Mouse (Mus musculus): ENCODE data around the gene Ovgp1. TPM values are rescaled to one million over a fixed set of nuclear protein-coding genes. Genes with fewer than 3 reads are reported as not detected.

Ovgp1 gene
- 0.55 and 3.2 TPM in 2 replicates for total RNA-seq (2017)

- no peak for ATAC-seq (replicated peaks in 1 of 2; ENCODE audit: insufficient read depth in 1 of 2, low FRiP score in 2 of 2, low TSS enrichment in 1 of 2, low read depth in 1 of 2, poor library complexity in 2 of 2, severe bottlenecking in 2 of 2)
Observed at GRCm38 (mm10) chr3:105973411-105973810, at the start of gene Ovgp1. Gene Ovgp1, plus strand, starts transcription at chr3:105973711.

GRCm38 (mm10) chr3:105924616-105925015 is 48.9 kb upstream of the Ovgp1 start:
- no peak for ATAC-seq (replicated peaks in 1 of 2; ENCODE audit: insufficient read depth in 1 of 2, low FRiP score in 2 of 2, low TSS enrichment in 1 of 2, low read depth in 1 of 2, poor library complexity in 2 of 2, severe bottlenecking in 2 of 2)

- ATAC-seq (replicated peaks in 1 of 2; ENCODE audit: insufficient read depth in 1 of 2, low FRiP score in 2 of 2, low TSS enrichment in 1 of 2, low read depth in 1 of 2, poor library complexity in 2 of 2, severe bottlenecking in 2 of 2) = no peak
Observed at GRCm38 (mm10) chr3:105927561-105928194, 45.8 kb upstream of the Ovgp1 start.

- no peak for ATAC-seq (replicated peaks in 1 of 2; ENCODE audit: insufficient read depth in 1 of 2, low FRiP score in 2 of 2, low TSS enrichment in 1 of 2, low read depth in 1 of 2, poor library complexity in 2 of 2, severe bottlenecking in 2 of 2)
Observed at GRCm38 (mm10) chr3:105928195-105928569, 45.3 kb upstream of the Ovgp1 start.

GRCm38 (mm10) chr3:105928781-105929180 is 44.7 kb upstream of the Ovgp1 start:
- no peak for ATAC-seq (replicated peaks in 1 of 2; ENCODE audit: insufficient read depth in 1 of 2, low FRiP score in 2 of 2, low TSS enrichment in 1 of 2, low read depth in 1 of 2, poor library complexity in 2 of 2, severe bottlenecking in 2 of 2)

- no peak for ATAC-seq (replicated peaks in 1 of 2; ENCODE audit: insufficient read depth in 1 of 2, low FRiP score in 2 of 2, low TSS enrichment in 1 of 2, low read depth in 1 of 2, poor library complexity in 2 of 2, severe bottlenecking in 2 of 2)
Observed at GRCm38 (mm10) chr3:105929821-105930220, 43.7 kb upstream of the Ovgp1 start.

GRCm38 (mm10) chr3:105931095-105931494 is 42.4 kb upstream of the Ovgp1 start:
- ATAC-seq (replicated peaks in 1 of 2; ENCODE audit: insufficient read depth in 1 of 2, low FRiP score in 2 of 2, low TSS enrichment in 1 of 2, low read depth in 1 of 2, poor library complexity in 2 of 2, severe bottlenecking in 2 of 2) = no peak

GRCm38 (mm10) chr3:105932240-105933071 is 41.1 kb upstream of the Ovgp1 start, which contains the start of gene I830077J02Rik:
Gene I830077J02Rik, minus strand, starts transcription at chr3:105932664.
- peak; percentile 85 to 89 for ATAC-seq (replicated peaks in 1 of 2; ENCODE audit: insufficient read depth in 1 of 2, low FRiP score in 2 of 2, low TSS enrichment in 1 of 2, low read depth in 1 of 2, poor library complexity in 2 of 2, severe bottlenecking in 2 of 2)

GRCm38 (mm10) chr3:105933926-105934325 is 39.6 kb upstream of the Ovgp1 start:
- no peak for ATAC-seq (replicated peaks in 1 of 2; ENCODE audit: insufficient read depth in 1 of 2, low FRiP score in 2 of 2, low TSS enrichment in 1 of 2, low read depth in 1 of 2, poor library complexity in 2 of 2, severe bottlenecking in 2 of 2)

GRCm38 (mm10) chr3:105935033-105935432 is 38.5 kb upstream of the Ovgp1 start:
- ATAC-seq (replicated peaks in 1 of 2; ENCODE audit: insufficient read depth in 1 of 2, low FRiP score in 2 of 2, low TSS enrichment in 1 of 2, low read depth in 1 of 2, poor library complexity in 2 of 2, severe bottlenecking in 2 of 2) = no peak

- ATAC-seq (replicated peaks in 1 of 2; ENCODE audit: insufficient read depth in 1 of 2, low FRiP score in 2 of 2, low TSS enrichment in 1 of 2, low read depth in 1 of 2, poor library complexity in 2 of 2, severe bottlenecking in 2 of 2) = no peak
Observed at GRCm38 (mm10) chr3:105936111-105936510, 37.4 kb upstream of the Ovgp1 start.

- no peak for ATAC-seq (replicated peaks in 1 of 2; ENCODE audit: insufficient read depth in 1 of 2, low FRiP score in 2 of 2, low TSS enrichment in 1 of 2, low read depth in 1 of 2, poor library complexity in 2 of 2, severe bottlenecking in 2 of 2)
Observed at GRCm38 (mm10) chr3:105951348-105951747, 22.2 kb upstream of the Ovgp1 start.

- ATAC-seq (replicated peaks in 1 of 2; ENCODE audit: insufficient read depth in 1 of 2, low FRiP score in 2 of 2, low TSS enrichment in 1 of 2, low read depth in 1 of 2, poor library complexity in 2 of 2, severe bottlenecking in 2 of 2) = no peak
Observed at GRCm38 (mm10) chr3:105957235-105957634, 16.3 kb upstream of the Ovgp1 start.

- no peak for ATAC-seq (replicated peaks in 1 of 2; ENCODE audit: insufficient read depth in 1 of 2, low FRiP score in 2 of 2, low TSS enrichment in 1 of 2, low read depth in 1 of 2, poor library complexity in 2 of 2, severe bottlenecking in 2 of 2)
Observed at GRCm38 (mm10) chr3:105958204-105958603, 15.3 kb upstream of the Ovgp1 start.

GRCm38 (mm10) chr3:105958974-105959580 is 14.4 kb upstream of the Ovgp1 start, which contains the start of gene Wdr77:
Gene Wdr77, plus strand, starts transcription at chr3:105959369.
- ATAC-seq (replicated peaks in 1 of 2; ENCODE audit: insufficient read depth in 1 of 2, low FRiP score in 2 of 2, low TSS enrichment in 1 of 2, low read depth in 1 of 2, poor library complexity in 2 of 2, severe bottlenecking in 2 of 2) = peak; percentile 90 to 95

- ATAC-seq (replicated peaks in 1 of 2; ENCODE audit: insufficient read depth in 1 of 2, low FRiP score in 2 of 2, low TSS enrichment in 1 of 2, low read depth in 1 of 2, poor library complexity in 2 of 2, severe bottlenecking in 2 of 2) = peak in 1 of 2 experiments; percentile 19; a peak in 2 of 4 replicates
Observed at GRCm38 (mm10) chr3:105959585-105959984, 13.9 kb upstream of the Ovgp1 start.

GRCm38 (mm10) chr3:105959999-105960398 is 13.5 kb upstream of the Ovgp1 start, which contains the start of gene Atp5f1:
Gene Atp5f1, minus strand, starts transcription at chr3:105960099.
- ATAC-seq (replicated peaks in 1 of 2; ENCODE audit: insufficient read depth in 1 of 2, low FRiP score in 2 of 2, low TSS enrichment in 1 of 2, low read depth in 1 of 2, poor library complexity in 2 of 2, severe bottlenecking in 2 of 2) = no peak

GRCm38 (mm10) chr3:105960700-105961099 is 12.8 kb upstream of the Ovgp1 start:
- ATAC-seq (replicated peaks in 1 of 2; ENCODE audit: insufficient read depth in 1 of 2, low FRiP score in 2 of 2, low TSS enrichment in 1 of 2, low read depth in 1 of 2, poor library complexity in 2 of 2, severe bottlenecking in 2 of 2) = no peak
